Mouse (Mus musculus) liver, embryonic 12.5 days (tissue): ENCODE results near the gene Tmem206. TPM values are rescaled to one million over a fixed set of nuclear protein-coding genes. Genes with fewer than 3 reads are reported as not detected.

Experiments
- ATAC-seq: fragments of 200-750 bp; cut with Nextera tagmentation; 2 replicates; pipeline ENCODE4 v1.8.0; 2017; ENCODE audit warnings: moderate number of reproducible peaks, mild to moderate bottlenecking, moderate library complexity
- H3K27ac ChIP-seq: fragments of 300-500 bp; sonication (generic); 2 replicates; pipeline ENCODE4 v1.5.1; 2016; ENCODE audit warnings: mild to moderate bottlenecking
- H3K27me3 ChIP-seq: fragments of 300-500 bp; sonication (generic); replicated peaks from 2 replicates; pipeline ENCODE4 v1.6.1; 2016; ENCODE audit warnings: mild to moderate bottlenecking, moderate library complexity
- H3K36me3 ChIP-seq: fragments of 300-500 bp; sonication (generic); 2 replicates; pipeline ENCODE4 v1.6.1; 2016; ENCODE audit warnings: mild to moderate bottlenecking, moderate library complexity
- H3K4me1 ChIP-seq: fragments of 300-500 bp; sonication (generic); 2 replicates; pipeline ENCODE4 v1.6.1; 2016
- H3K4me2 ChIP-seq: fragments of 300-500 bp; sonication (generic); 2 replicates; pipeline ENCODE4 v1.6.1; 2016; ENCODE audit warnings: mild to moderate bottlenecking, moderate library complexity
- H3K4me3 ChIP-seq: fragments of 300-500 bp; sonication (generic); 2 replicates; pipeline ENCODE4 v1.5.1; 2016; ENCODE audit warnings: mild to moderate bottlenecking, moderate library complexity
- H3K9ac ChIP-seq: fragments of 300-500 bp; sonication (generic); 2 replicates; pipeline ENCODE4 v1.6.1; 2016; ENCODE audit warnings: mild to moderate bottlenecking, moderate library complexity
- H3K9me3 ChIP-seq: fragments of 300-500 bp; sonication (generic); replicated peaks from 2 replicates; pipeline ENCODE4 v1.6.1; 2016; ENCODE audit warnings: mild to moderate bottlenecking, moderate library complexity
- WGBS: fragments of 180-500 bp; shearing (Covaris S2); methylation state at CpG from one replicate; pipeline ENCODE4 v1.1.7; 2016; ENCODE audit not compliant: insufficient replicate concordance; 5-methylcytosine and 5-hydroxymethylcytosine counted together
- polyA plus RNA-seq: library from polyadenylated mRNA; unstranded; fragments of >200 nt; fragmentation: Nextera tagmentation; extraction: Ambion mirVana; gene quantifications from 2 replicates; pipeline ENCODE4 v1.2.1, GENCODE M21; 2016

Gene Tmem206
- polyA plus RNA-seq, 1 experiment from 2014 or later: 10.5 TPM

GRCm38 (mm10) chr1:191328019-191328441, 2.3 kb downstream of the Tmem206 start:
- H3K27ac ChIP-seq: no peak overlapping the region
- 0 out of 2 replicates have a peak, but pooled peaks cover under 1% of the 10 kb centered on the region for H3K27me3 ChIP-seq
- H3K9me3 ChIP-seq: no peaks in the 10 kb centered on the region
- WGBS: 56% methylated on average over 8 of the region's 8 CpGs
- peaks cover 14% of the 10 kb centered on the region for H3K36me3 ChIP-seq
- peak overlapping the region; percentile 99; the same call in 1 of the 2 replicates for H3K4me2 ChIP-seq
- H3K4me1 ChIP-seq: peaks cover 38% of the 10 kb centered on the region
- ATAC-seq: no peak
- H3K9ac ChIP-seq: no peak overlapping the region
- H3K4me3 ChIP-seq: no peak overlapping the region

GRCm38 (mm10) chr1:191330356-191330755, 4.6 kb downstream of the Tmem206 start:
- H3K9ac ChIP-seq: no peak overlapping the region
- no peak overlapping the region for H3K4me2 ChIP-seq
- no peak overlapping the region for H3K27ac ChIP-seq
- no peak overlapping the region for H3K4me3 ChIP-seq
- peaks cover 27% of the 10 kb centered on the region for H3K36me3 ChIP-seq
- H3K9me3 ChIP-seq: no peaks in the 10 kb centered on the region
- H3K4me1 ChIP-seq: peaks cover 26% of the 10 kb centered on the region
- H3K27me3 ChIP-seq: no peaks in the 10 kb centered on the region
- WGBS: 86% methylated on average over 4 of the region's 4 CpGs
- no peak for ATAC-seq

GRCm38 (mm10) chr1:191334500-191334899, 8.8 kb downstream of the Tmem206 start:
- peak; percentile 5; the same call in 1 of the 2 replicates for ATAC-seq
- no peaks in the 10 kb centered on the region for H3K9me3 ChIP-seq
- WGBS: 47% methylated on average over 5 of the region's 5 CpGs

GRCm38 (mm10) chr1:191339876-191340275, 14.2 kb downstream of the Tmem206 start:
- H3K27ac ChIP-seq: no peak overlapping the region
- WGBS: 83% methylated on average over 2 of the region's 2 CpGs
- no peak overlapping the region for H3K9ac ChIP-seq
- no peak for ATAC-seq
- H3K36me3 ChIP-seq: peaks cover 81% of the 10 kb centered on the region
- H3K4me1 ChIP-seq: no peaks in the 10 kb centered on the region
- no peaks in the 10 kb centered on the region for H3K9me3 ChIP-seq
- H3K4me3 ChIP-seq: no peak overlapping the region
- no peaks in the 10 kb centered on the region for H3K27me3 ChIP-seq
- no peak overlapping the region for H3K4me2 ChIP-seq

More at GRCm38 (mm10) chr1:191334500-191334899, 8.8 kb downstream of the Tmem206 start:
- Histone ChIP-seq H3K9ac (no peak overlapping the region), H3K36me3 (peaks cover 58% of the 10 kb centered on the region), H3K4me1 (no peaks in the 10 kb centered on the region), H3K4me3 (no peak overlapping the region), H3K27ac (no peak overlapping the region), H3K4me2 (no peak overlapping the region), H3K27me3 (no peaks in the 10 kb centered on the region)

GRCm38 (mm10) chr1:191340530-191340929, 14.8 kb downstream of the Tmem206 start:
- Histone ChIP-seq H3K27ac (no peak overlapping the region), H3K27me3 (no peaks in the 10 kb centered on the region), H3K9ac (no peak overlapping the region), H3K36me3 (peaks cover 88% of the 10 kb centered on the region), H3K4me2 (no peak overlapping the region), H3K9me3 (no peaks in the 10 kb centered on the region), H3K4me1 (no peaks in the 10 kb centered on the region), H3K4me3 (no peak overlapping the region)
- no peak for ATAC-seq
- 81% methylated on average over 4 of the region's 4 CpGs for WGBS

GRCm38 (mm10) chr1:191347602-191348001, 21.9 kb downstream of the Tmem206 start:
- no peaks in the 10 kb centered on the region for H3K27me3 ChIP-seq
- no peak for ATAC-seq
- H3K9me3 ChIP-seq: no peaks in the 10 kb centered on the region
- H3K36me3 ChIP-seq: peaks cover 92% of the 10 kb centered on the region
- H3K4me2 ChIP-seq: no peak overlapping the region
- H3K9ac ChIP-seq: no peak overlapping the region
- WGBS: 90% methylated on average over 8 of the region's 8 CpGs
- H3K27ac ChIP-seq: no peak overlapping the region
- peaks cover 18% of the 10 kb centered on the region for H3K4me1 ChIP-seq
- no peak overlapping the region for H3K4me3 ChIP-seq

GRCm38 (mm10) chr1:191348592-191348991, 22.9 kb downstream of the Tmem206 start:
- no peak overlapping the region for H3K27ac ChIP-seq
- H3K36me3 ChIP-seq: peaks cover 90% of the 10 kb centered on the region
- H3K4me3 ChIP-seq: no peak overlapping the region
- ATAC-seq: no peak
- no peak overlapping the region for H3K9ac ChIP-seq
- H3K9me3 ChIP-seq: no peaks in the 10 kb centered on the region
- WGBS: 76% methylated on average over 2 of the region's 2 CpGs
- no peak overlapping the region for H3K4me2 ChIP-seq
- no peaks in the 10 kb centered on the region for H3K27me3 ChIP-seq
- H3K4me1 ChIP-seq: peaks cover 18% of the 10 kb centered on the region

- H3K9me3 ChIP-seq: no peaks in the 10 kb centered on the region
- H3K27ac ChIP-seq: 0 out of 2 replicates have a peak overlapping the region, but pooled peaks have one; percentile 24
- H3K27me3 ChIP-seq: no peaks in the 10 kb centered on the region
- WGBS: 51% methylated on average over 5 of the region's 5 CpGs
- H3K9ac ChIP-seq: no peak overlapping the region
- ATAC-seq: peak; percentile 69
- no peak overlapping the region for H3K4me3 ChIP-seq
- H3K36me3 ChIP-seq: peaks cover 90% of the 10 kb centered on the region
- no peak overlapping the region for H3K4me2 ChIP-seq
- peaks cover 18% of the 10 kb centered on the region for H3K4me1 ChIP-seq
Measured at GRCm38 (mm10) chr1:191348996-191349395, 23.3 kb downstream of the Tmem206 start.

- Histone ChIP-seq H3K4me2 (no peak overlapping the region), H3K27ac (no peak overlapping the region), H3K36me3 (peaks cover 93% of the 10 kb centered on the region)
Measured at GRCm38 (mm10) chr1:191349486-191350037, 23.9 kb downstream of the Tmem206 start.

GRCm38 (mm10) chr1:191350355-191350754, 24.6 kb downstream of the Tmem206 start:
- Histone ChIP-seq H3K4me1 (peaks cover 18% of the 10 kb centered on the region), H3K4me2 (no peak overlapping the region), H3K36me3 (peaks cover 93% of the 10 kb centered on the region), H3K9ac (no peak overlapping the region), H3K4me3 (no peak overlapping the region), H3K9me3 (no peaks in the 10 kb centered on the region), H3K27me3 (no peaks in the 10 kb centered on the region), H3K27ac (no peak overlapping the region)
- ATAC-seq: no peak
- 92% methylated on average over 5 of the region's 5 CpGs for WGBS

More at GRCm38 (mm10) chr1:191349486-191350037, 23.9 kb downstream of the Tmem206 start:
- peaks cover 18% of the 10 kb centered on the region for H3K4me1 ChIP-seq
- WGBS: 84% methylated on average over 23 of the region's 23 CpGs
- H3K9ac ChIP-seq: no peak overlapping the region
- no peaks in the 10 kb centered on the region for H3K9me3 ChIP-seq
- no peak for ATAC-seq
- H3K4me3 ChIP-seq: no peak overlapping the region
- no peaks in the 10 kb centered on the region for H3K27me3 ChIP-seq

GRCm38 (mm10) chr1:191352786-191353488, 27.2 kb downstream of the Tmem206 start:
- Histone ChIP-seq H3K9me3 (no peaks in the 10 kb centered on the region), H3K4me3 (no peak overlapping the region), H3K4me2 (no peak overlapping the region), H3K4me1 (peaks cover 18% of the 10 kb centered on the region), H3K36me3 (peaks cover 94% of the 10 kb centered on the region), H3K9ac (no peak overlapping the region), H3K27ac (no peak overlapping the region), H3K27me3 (no peaks in the 10 kb centered on the region)
- 63% methylated on average over 14 of the region's 14 CpGs for WGBS
- ATAC-seq: no peak

GRCm38 (mm10) chr1:191353836-191354235, 28.1 kb downstream of the Tmem206 start:
- Histone ChIP-seq H3K27ac (no peak overlapping the region), H3K9ac (no peak overlapping the region), H3K4me3 (no peak overlapping the region), H3K4me2 (no peak overlapping the region), H3K4me1 (peaks cover 14% of the 10 kb centered on the region), H3K27me3 (no peaks in the 10 kb centered on the region), H3K9me3 (no peaks in the 10 kb centered on the region), H3K36me3 (peaks cover 96% of the 10 kb centered on the region)
- 83% methylated on average over 4 of the region's 4 CpGs for WGBS
- no peak for ATAC-seq
